Mouse (Mus musculus) c-Kit-positive CD71-positive TER-119-negative erythroid progenitor cells, embryonic 14.5 days (primary cell): ENCODE measurements at regions not wholly inside any gene's neighbourhood (a gene's known extent, or its start where the extent isn't known, plus 50 kb on each side); places are given as distances from the start of the nearest gene placed in this dataset.

ENCODE experiments used
- DNase-seq: peaks from one replicate; pipeline ENCODE4 v3.0.0-alpha.2; 2013; ENCODE audit warnings: low read depth

DNA sequence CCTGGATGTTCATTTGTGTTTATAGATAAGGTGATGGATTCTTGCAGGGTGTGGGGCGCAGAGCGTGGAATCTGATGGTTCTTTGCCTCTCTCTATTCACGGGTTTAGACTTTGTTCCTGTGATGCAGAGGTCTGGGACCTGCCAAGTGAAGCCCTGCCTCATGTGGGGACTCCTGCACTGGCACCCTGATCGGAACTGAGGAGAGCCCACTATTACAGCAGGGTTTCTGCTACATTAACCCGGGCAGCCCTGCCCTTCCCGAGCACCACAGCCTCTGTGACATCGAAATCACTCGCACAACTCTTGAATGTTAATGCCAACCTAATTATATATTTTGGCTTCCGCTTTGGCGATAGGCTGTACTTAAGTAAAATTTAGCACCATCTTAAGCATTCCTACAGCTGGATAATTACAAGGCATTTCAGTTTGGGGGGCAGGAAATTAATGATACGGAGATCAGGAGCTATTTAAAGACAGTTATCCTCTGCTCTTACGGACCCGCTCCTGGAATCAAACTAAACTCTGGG is 294.7 kb downstream of the Irs2 start:
- no peak for DNase-seq

DNA sequence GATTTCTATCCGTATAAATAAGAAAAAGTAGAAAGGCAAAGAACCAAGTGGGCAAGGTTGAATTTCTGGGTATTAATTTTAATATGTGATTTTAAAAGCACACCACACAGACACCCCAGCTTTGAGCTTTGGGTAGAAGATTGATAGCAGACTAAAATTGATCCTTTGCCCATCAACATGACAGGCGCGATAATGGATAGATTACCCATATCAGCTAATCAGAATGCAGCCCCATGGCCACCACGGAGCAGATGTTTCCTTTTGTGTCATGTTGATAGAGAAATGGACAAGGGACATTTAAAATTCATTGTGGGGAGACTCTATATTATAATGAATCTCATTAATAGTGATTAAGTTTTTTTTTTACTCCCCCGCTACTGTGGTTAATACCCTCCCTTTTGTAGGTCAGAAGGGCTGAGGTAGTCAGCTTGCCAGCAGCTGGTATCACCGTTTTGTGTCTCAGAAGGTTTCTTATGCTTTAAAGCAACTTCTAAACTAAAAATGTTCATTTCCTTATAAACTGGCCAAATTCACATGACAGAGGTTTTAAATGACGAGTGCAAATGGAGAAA is 296.1 kb downstream of the Irs2 start:
- no peak for DNase-seq

DNA sequence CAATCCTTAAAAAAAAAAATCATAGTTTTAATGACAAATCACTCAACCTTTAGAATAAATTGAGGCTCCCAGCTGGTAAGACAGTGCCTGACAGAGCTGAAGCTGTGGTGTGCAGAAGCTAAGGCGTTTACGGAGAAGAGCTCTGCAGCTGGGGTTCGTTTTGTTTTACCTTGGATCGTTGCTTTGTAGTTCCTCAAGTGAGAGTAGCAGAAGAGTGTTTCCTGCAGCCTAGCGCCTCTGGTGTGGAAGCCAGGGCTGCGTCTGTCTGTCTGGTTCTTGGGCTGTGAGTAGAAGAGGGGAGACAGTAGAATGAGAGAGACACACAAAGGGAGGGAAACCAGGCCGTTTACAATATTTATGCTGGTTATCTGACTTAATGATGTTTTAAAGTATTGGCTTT is 296.8 kb downstream of the Irs2 start:
- DNase-seq: no peak

DNA sequence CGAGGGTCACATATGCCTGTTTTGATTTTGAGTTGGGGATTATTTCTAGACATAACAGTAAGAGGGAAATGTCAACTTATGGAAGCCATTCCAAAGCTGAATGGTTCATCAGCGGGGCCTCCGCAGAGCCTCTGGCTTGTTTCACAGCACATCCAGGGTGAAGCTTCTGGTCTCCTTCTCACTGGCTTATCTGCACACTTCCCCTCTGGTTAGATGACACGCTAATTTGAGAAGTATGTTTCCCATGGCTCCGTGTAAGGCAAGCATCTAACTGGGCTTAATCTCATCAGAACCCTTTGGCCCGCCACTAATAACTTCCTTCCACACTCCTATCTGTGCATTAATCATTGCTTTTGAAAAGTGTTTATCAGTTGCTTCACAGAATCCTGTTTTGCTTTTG is 299.7 kb downstream of the Irs2 start:
- DNase-seq: no peak

- no peak for DNase-seq
These were observed 301.1 kb downstream of the Irs2 start for GRCm38 (mm10) chr8:10707122-10707521.

DNA sequence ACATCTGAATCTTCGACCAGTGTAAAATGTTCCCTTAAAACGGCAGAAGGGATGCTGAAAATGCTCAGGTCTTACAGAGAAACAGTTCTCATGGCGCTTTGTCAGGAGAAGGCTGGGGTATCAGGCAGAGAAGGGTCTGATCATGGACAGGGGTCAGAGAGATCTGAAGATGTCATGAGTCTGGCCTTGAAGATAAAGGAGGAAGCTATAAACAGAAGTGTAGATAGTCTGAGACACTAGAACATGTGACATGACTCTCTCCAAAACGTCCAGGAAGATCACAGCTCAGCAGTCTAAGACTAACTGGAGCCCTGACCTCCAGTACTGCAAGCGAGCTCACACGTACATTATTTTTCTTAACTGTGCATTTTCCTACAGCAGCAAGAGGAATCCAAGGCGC is 302.3 kb downstream of the Irs2 start:
- DNase-seq: no peak

GRCm38 (mm10) chr8:10702755-10703154 is 305.5 kb downstream of the Irs2 start:
- DNase-seq: no peak

GRCm38 (mm10) chr8:10702248-10702647 is 306.0 kb downstream of the Irs2 start:
- no peak for DNase-seq

DNA sequence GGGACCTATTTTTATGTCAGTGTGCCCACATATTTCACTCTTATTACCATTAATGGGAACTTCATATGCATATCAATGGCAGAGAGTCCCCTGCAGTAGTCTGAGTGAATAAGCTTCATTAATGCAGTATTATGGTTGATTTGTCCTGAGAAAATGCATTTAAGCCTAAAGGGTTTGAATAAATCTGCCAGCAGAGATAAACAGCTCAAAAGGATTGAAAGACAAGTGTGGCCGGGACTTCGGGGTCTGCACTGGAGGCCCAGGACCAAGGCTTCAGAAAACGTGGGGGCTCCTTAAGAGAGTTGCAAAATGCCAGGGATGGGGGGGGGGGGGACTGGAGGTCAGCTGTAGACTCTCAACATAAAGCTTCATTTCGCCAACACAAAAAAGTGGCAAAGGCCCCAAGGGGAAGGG is 306.6 kb downstream of the Irs2 start:
- no peak for DNase-seq

DNA sequence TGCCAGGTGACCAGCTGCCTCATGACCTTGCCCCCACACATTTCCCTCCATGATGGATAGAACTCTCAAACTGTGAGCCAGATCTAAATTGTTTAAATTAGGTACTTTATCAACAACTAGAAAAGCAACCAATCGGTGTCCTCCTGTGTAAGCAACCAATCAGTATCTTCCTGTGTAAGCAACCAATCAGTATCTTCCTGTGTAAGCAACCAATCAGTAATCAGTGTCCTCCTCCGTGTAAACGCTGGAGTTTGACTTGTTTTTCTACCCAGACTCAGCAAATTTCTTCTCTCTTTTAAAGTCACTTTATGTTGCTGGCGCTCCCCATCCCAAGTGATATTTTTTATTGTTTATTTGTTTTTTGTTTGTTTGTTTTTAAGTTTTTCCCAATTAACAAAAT is 307.0 kb downstream of the Irs2 start:
- DNase-seq: no peak

DNA sequence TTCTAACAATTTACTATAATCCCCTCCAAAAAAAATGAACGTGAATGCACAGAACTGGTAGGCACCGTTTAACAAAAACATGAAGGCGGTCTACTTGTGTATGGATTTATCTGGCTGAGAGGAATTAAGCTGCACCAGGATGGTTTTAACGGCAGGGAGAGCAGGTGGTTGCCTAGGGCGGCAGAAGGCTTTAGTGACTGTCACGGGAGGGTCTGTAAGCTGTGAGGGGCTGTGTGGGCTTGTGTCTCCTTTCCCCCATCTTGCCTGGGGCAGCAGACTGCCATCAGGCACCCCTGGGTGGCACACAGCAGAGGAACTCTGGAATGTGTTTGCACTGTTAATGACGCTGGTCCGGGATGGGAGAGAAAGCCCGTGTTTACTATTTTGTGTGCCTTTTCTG is 308.6 kb downstream of the Irs2 start:
- no peak for DNase-seq

- no peak for DNase-seq
These were observed 313.1 kb downstream of the Irs2 start for GRCm38 (mm10) chr8:10695181-10695580.

DNA sequence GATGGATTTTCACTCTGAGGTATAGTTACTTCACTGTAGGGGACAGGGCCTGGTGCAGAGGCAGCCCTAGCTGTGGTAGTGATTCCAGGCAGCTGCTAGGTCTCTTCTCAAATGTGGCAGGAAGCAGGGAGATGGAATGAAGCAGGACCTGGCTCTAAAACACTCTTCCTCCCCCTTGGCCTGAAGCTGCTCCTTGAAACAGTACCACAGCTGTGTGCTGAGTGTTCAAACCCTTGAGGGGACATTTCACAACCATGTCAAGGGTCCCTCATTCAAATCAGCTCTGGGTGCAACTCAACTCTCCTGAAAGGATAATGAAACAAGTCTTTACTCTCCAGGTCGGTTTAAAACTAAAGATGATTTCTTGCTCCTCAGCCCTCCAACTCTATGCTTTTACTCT is 317.6 kb downstream of the Irs2 start:
- no peak for DNase-seq

GRCm38 (mm10) chr8:10689881-10690280 is 318.4 kb downstream of the Irs2 start:
- no peak for DNase-seq

GRCm38 (mm10) chr8:10687867-10688561 is 320.2 kb downstream of the Irs2 start:
- DNase-seq: no peak
